9 mouse cellular contexts compared by ENCODE assay signal in genomic region chrX:140558176-140558844, GRCm38 (mm10). TPM values are rescaled to one million over a fixed set of nuclear protein-coding genes. Genes with fewer than 3 reads are reported as not detected.
DNase-seq lines count a peak whose midpoint lies in the region; ATAC-seq and TF ChIP-seq lines count a peak whose summit lies in the region.
"Had no signal": no experiment of that assay in that cellular context is flagged by ENCODE, and none has a peak within 500 bp of the region (broad histone marks: within the 10 kb centered on the region; RNA-seq: fewer than 3 reads in every experiment).

No protein-coding gene starts in this region.

- 65% methylated on average over 6 of the region's 6 CpGs for WGBS in kidney, embryonic 15.5 days
- WGBS in kidney, adult 2 months, result 23% methylated on average over 6 of the region's 6 CpGs
- WGBS in hindbrain, embryonic 14.5 days, result 70% methylated on average over 6 of the region's 6 CpGs
- WGBS in midbrain, embryonic 16.5 days, result 63% methylated on average over 6 of the region's 6 CpGs

- H3K27ac ChIP-seq in kidney, embryonic 15.5 days, result no peak overlapping the region; the same call in 1 of the 2 replicates
- H3K27ac ChIP-seq in gastrocnemius, adult 2 months, result peak overlapping the region; percentile 89
- H3K27ac ChIP-seq in kidney, adult 2 months (ENCODE audit: insufficient read depth, low read depth, low read length), result peak overlapping the region; percentile 60
- no peak overlapping the region for H3K27ac ChIP-seq in hindbrain, embryonic 14.5 days
- H3K27ac ChIP-seq in midbrain, embryonic 16.5 days (ENCODE audit: low read length), result no peak overlapping the region

- peaks cover 6% of the 10 kb centered on the region; the same call in 1 of the 2 replicates for H3K4me1 ChIP-seq in kidney, embryonic 15.5 days
- H3K4me1 ChIP-seq in kidney, adult 2 months (ENCODE audit: control insufficient read depth, insufficient read depth, low read length), result peaks cover 11% of the 10 kb centered on the region; the same call in 1 of the 2 replicates
- no peaks in the 10 kb centered on the region for H3K4me1 ChIP-seq in hindbrain, embryonic 14.5 days (replicated peaks; ENCODE audit: control insufficient read depth, insufficient read depth, low read length)
- no peaks in the 10 kb centered on the region for H3K4me1 ChIP-seq in midbrain, embryonic 16.5 days (ENCODE audit: control insufficient read depth, insufficient read depth, low read length)

- no peak for ATAC-seq in kidney, embryonic 15.5 days (replicated peaks; ENCODE audit: low FRiP score)
- no peak for ATAC-seq in hindbrain, embryonic 14.5 days (ENCODE audit: low FRiP score)
- ATAC-seq in midbrain, embryonic 16.5 days, result no peak

- no peak for TF ChIP-seq CTCF in gastrocnemius, adult 2 months (IDR thresholded peaks at IDR 0.05)
- TF ChIP-seq CTCF in kidney, adult 2 months (conservative IDR thresholded peaks at IDR 0.05; ENCODE audit: insufficient read depth, insufficient read length, low read depth, low read length), result no peak

- peak; percentile 83 for DNase-seq in kidney, adult 11 months
- peak; percentile 89 for DNase-seq in gastrocnemius, adult 2 months
- peak; percentile 92 for DNase-seq in kidney, adult 2 months
- DNase-seq in ovary, postnatal 36 days (ENCODE audit: low spot score), result peak; percentile 71
- no peak for DNase-seq in frontal cortex, adult 2 months (ENCODE audit: extremely low spot score in 1 of 2, low spot score in 1 of 2)
- no peak for DNase-seq in hindbrain, embryonic 14.5 days (ENCODE audit: low spot score)
- DNase-seq: cerebellum, adult 11 months had no signal

- no peak overlapping the region for H3K9ac ChIP-seq in kidney, embryonic 15.5 days
- no peak overlapping the region for H3K9ac ChIP-seq in hindbrain, embryonic 14.5 days
- H3K9ac ChIP-seq in midbrain, embryonic 16.5 days (ENCODE audit: low read depth, low read length), result no peak overlapping the region

- no peak overlapping the region for H3K4me3 ChIP-seq in kidney, embryonic 15.5 days (replicated peaks)
- no peak overlapping the region for H3K4me3 ChIP-seq in gastrocnemius, adult 2 months
- no peak overlapping the region for H3K4me3 ChIP-seq in kidney, adult 2 months (ENCODE audit: insufficient read depth, low read depth, low read length)
- H3K4me3 ChIP-seq in hindbrain, embryonic 14.5 days (replicated peaks; ENCODE audit: low read length), result no peak overlapping the region
- H3K4me3 ChIP-seq in midbrain, embryonic 16.5 days (ENCODE audit: low read depth, low read length), result no peak overlapping the region

- peaks cover 65% of the 10 kb centered on the region for H3K27me3 ChIP-seq in kidney, embryonic 15.5 days
- H3K27me3 ChIP-seq in kidney, adult 2 months (replicated peaks; ENCODE audit: control insufficient read depth, insufficient read depth, low read length), result no peaks in the 10 kb centered on the region
- H3K27me3 ChIP-seq in hindbrain, embryonic 14.5 days (ENCODE audit: control insufficient read depth, insufficient read depth, low read length), result peaks cover 39% of the 10 kb centered on the region
- 0 out of 2 replicates have a peak, but pooled peaks cover 10% of the 10 kb centered on the region for H3K27me3 ChIP-seq in midbrain, embryonic 16.5 days (ENCODE audit: control insufficient read depth, insufficient read depth, low read depth, low read length)

- no peak overlapping the region for H3K4me2 ChIP-seq in kidney, embryonic 15.5 days
- H3K4me2 ChIP-seq in hindbrain, embryonic 14.5 days (replicated peaks), result no peak overlapping the region
- no peak overlapping the region for H3K4me2 ChIP-seq in midbrain, embryonic 16.5 days (ENCODE audit: low read length)

- H3K36me3 ChIP-seq in kidney, embryonic 15.5 days, result no peaks in the 10 kb centered on the region
- H3K36me3 ChIP-seq in kidney, adult 2 months (ENCODE audit: control insufficient read depth, insufficient read depth, low read length), result no peaks in the 10 kb centered on the region
- H3K36me3 ChIP-seq in hindbrain, embryonic 14.5 days (replicated peaks; ENCODE audit: control insufficient read depth, insufficient read depth), result no peaks in the 10 kb centered on the region
- H3K36me3 ChIP-seq in midbrain, embryonic 16.5 days (ENCODE audit: control insufficient read depth, insufficient read depth, low read length), result no peaks in the 10 kb centered on the region

- no peaks in the 10 kb centered on the region for H3K9me3 ChIP-seq in kidney, embryonic 15.5 days (replicated peaks)
- H3K9me3 ChIP-seq in hindbrain, embryonic 14.5 days (ENCODE audit: control insufficient read depth, low read length), result no peaks in the 10 kb centered on the region
- H3K9me3 ChIP-seq in midbrain, embryonic 16.5 days (replicated peaks; ENCODE audit: control insufficient read depth, low read length, poor library complexity, severe bottlenecking), result no peaks in the 10 kb centered on the region

- intact Hi-C loops in gastrocnemius, adult 2 months (cut with DNase I), result loop anchor here (5.0 kb wide), 1 partner anchor 39 kb away; no protein-coding TSS in a partner anchor

- no peak for TF ChIP-seq POLR2A in kidney, adult 2 months (IDR thresholded peaks at IDR 0.05; ENCODE audit: low read depth, low read length)

RNA-seq across cellular contexts. Expression of gene Tsc22d3, which starts 42.1 kb away (rescaled TPM):
- polyA plus RNA-seq in kidney, embryonic 15.5 days (2015; fragmentation: Nextera tagmentation; extraction: Ambion mirVana), result 98.2 and 98.7 TPM in 2 replicates
- 100 to 1,000 TPM; 243 to 420 TPM for total RNA-seq in gastrocnemius, adult 2 months (2021)
- polyA plus RNA-seq in kidney, adult 2 months (2012; rRNA removed), result 36.2 and 51.6 TPM in 2 replicates
- 68.3 and 92.5 TPM in 2 replicates for polyA plus RNA-seq in frontal cortex, adult 2 months (2012; rRNA removed)
- polyA plus RNA-seq in hindbrain, embryonic 14.5 days (2014; fragmentation: Nextera tagmentation; extraction: Ambion mirVana), result 119 and 131 TPM in 2 replicates
- polyA plus RNA-seq in midbrain, embryonic 16.5 days (2015; fragmentation: Nextera tagmentation; extraction: Ambion mirVana), result 127 and 133 TPM in 2 replicates

Comparison
In these comparisons a context has a peak if more than half of its experiments do, and no peak if none do; other contexts are left out.
1. H3K27ac ChIP-seq: peak in gastrocnemius, adult 2 months (single experiment) and kidney, adult 2 months (single experiment); none in kidney, embryonic 15.5 days (single experiment), hindbrain, embryonic 14.5 days (single experiment) and midbrain, embryonic 16.5 days (single experiment).
2. DNase-seq: peak in kidney, adult 11 months (single experiment), gastrocnemius, adult 2 months (single experiment), kidney, adult 2 months (single experiment) and ovary, postnatal 36 days (single experiment); none in frontal cortex, adult 2 months (0 of 2) and hindbrain, embryonic 14.5 days (single experiment).